Mouse (Mus musculus) urinary bladder, postnatal 36 days (tissue): ENCODE results near the gene Klf5.

Source experiments
- DNase-seq, 2 experiments: peaks; one replicate each; pipeline ENCODE4 v3.0.0; 2022; ENCODE audit warnings: low spot score in 2 of 2, mixed read lengths in 1 of 2

The Klf5 gene

GRCm38 (mm10) chr14:99309606-99310005 is 11.1 kb downstream of the Klf5 start:
- no peak for DNase-seq

- DNase-seq, result no peak
These were observed 11.9 kb downstream of the Klf5 start for GRCm38 (mm10) chr14:99310358-99310757.

GRCm38 (mm10) chr14:99313062-99313461 is 14.6 kb downstream of the Klf5 start:
- DNase-seq, result no peak

GRCm38 (mm10) chr14:99316275-99316674 is 17.8 kb downstream of the Klf5 start:
- no peak for DNase-seq

GRCm38 (mm10) chr14:99320736-99321135 is 22.2 kb downstream of the Klf5 start:
- no peak for DNase-seq

GRCm38 (mm10) chr14:99323376-99323775 is 24.9 kb downstream of the Klf5 start:
- DNase-seq, result no peak

GRCm38 (mm10) chr14:99324523-99324922 is 26.0 kb downstream of the Klf5 start:
- DNase-seq, result no peak

GRCm38 (mm10) chr14:99325597-99326472 is 27.3 kb downstream of the Klf5 start:
- no peak for DNase-seq

GRCm38 (mm10) chr14:99336598-99336997 is 38.1 kb downstream of the Klf5 start:
- DNase-seq, result no peak

GRCm38 (mm10) chr14:99339021-99339420 is 40.5 kb downstream of the Klf5 start:
- DNase-seq, result no peak

GRCm38 (mm10) chr14:99339681-99340522 is 41.4 kb downstream of the Klf5 start:
- no peak for DNase-seq

GRCm38 (mm10) chr14:99340703-99341102 is 42.2 kb downstream of the Klf5 start:
- no peak for DNase-seq

GRCm38 (mm10) chr14:99348175-99348764 is 49.8 kb downstream of the Klf5 start:
- peak in 1 of 2 experiments; percentile 5 for DNase-seq

GRCm38 (mm10) chr14:99349606-99350005 is 51.1 kb downstream of the Klf5 start:
- no peak for DNase-seq

- DNase-seq, result no peak
These were observed 54.5 kb downstream of the Klf5 start for GRCm38 (mm10) chr14:99352989-99353388.

- DNase-seq, result no peak
These were observed 55.6 kb downstream of the Klf5 start for GRCm38 (mm10) chr14:99354046-99354445.

GRCm38 (mm10) chr14:99354761-99355609 is 56.5 kb downstream of the Klf5 start:
- no peak for DNase-seq

- no peak for DNase-seq
These were observed 57.0 kb downstream of the Klf5 start for GRCm38 (mm10) chr14:99355610-99355870.

- no peak for DNase-seq
These were observed 64.5 kb downstream of the Klf5 start for GRCm38 (mm10) chr14:99362956-99363355.

GRCm38 (mm10) chr14:99364007-99364784 is 65.7 kb downstream of the Klf5 start:
- DNase-seq, result no peak
